Mouse (Mus musculus): ENCODE results near the gene Herpud2. TPM values are rescaled to one million over a fixed set of nuclear protein-coding genes. Genes with fewer than 3 reads are reported as not detected.
"Not testable (repeated sequence)": the region's sequence is repeated elsewhere in the genome, so short reads cannot be mapped to it uniquely, and the experiment has no call there.

Herpud2 gene
- total and polyA plus RNA-seq, 3 experiments, result 4.2 to 16.2 (median 8.3) TPM

GRCm38 (mm10) chr9:25123590-25123989, 28.0 kb downstream of the Herpud2 start:
- dilution Hi-C loops (cut with MboI; ENCODE audit: extremely low pct_ligation_motif_present, extremely low pct_unique_long_range_greater_than_20kb, low sequenced_read_pairs); in situ Hi-C loops (cut with MboI; ENCODE audit: low pct_ligation_motif_present, low pct_unique_long_range_greater_than_20kb, low sequenced_read_pairs); H3K79me2 ChIP-seq (replicated peaks; ENCODE audit: control insufficient read depth, extremely low read depth, insufficient read depth, poor library complexity, severe bottlenecking); H3K4me3 ChIP-seq (replicated peaks in 1 of 3; ENCODE audit: low read depth in 2 of 3, low read length in 2 of 3, poor library complexity in 1 of 3); H3K9me3 ChIP-seq (replicated peaks; ENCODE audit: low read length); H3K27me3 ChIP-seq (replicated peaks): not testable (repeated sequence)
- peak; percentile 50 for DNase-seq (ENCODE audit: extremely low read depth)
- TF ChIP-seq MEF2A (IDR thresholded peaks at IDR 0.05; ENCODE audit: borderline replicate concordance, low read depth, low read length), result peak; percentile 92
- TF ChIP-seq IRF4 (IDR thresholded peaks at IDR 0.05; ENCODE audit: low read depth, low read length), result 0 out of 2 replicates have a peak, but pooled peaks have one; percentile 39
- TF ChIP-seq BHLHE40 (IDR thresholded peaks at IDR 0.05; ENCODE audit: low read depth, low read length), result 0 out of 2 replicates have a peak, but pooled peaks have one; percentile 16
- TF ChIP-seq TCF12 (IDR thresholded peaks at IDR 0.05; ENCODE audit: low read depth, low read length), result 0 out of 2 replicates have a peak, but pooled peaks have one; percentile 24
- TF ChIP-seq EP300 (IDR thresholded peaks at IDR 0.05; ENCODE audit: low read length), result peak; percentile 66
- TF ChIP-seq JUN (IDR thresholded peaks at IDR 0.05; ENCODE audit: insufficient read depth, low read depth, low read length), result peak; percentile 89
- peak; percentile 49; the same call in 1 of the 2 replicates for TF ChIP-seq JUND (conservative IDR thresholded peaks at IDR 0.05; ENCODE audit: low read depth, low read length)
- peak overlapping the region; percentile 50; the same call in 1 of the 2 replicates for H3K27ac ChIP-seq (ENCODE audit: insufficient read depth, low read depth)
- peaks cover 3 to 11% of the 10 kb centered on the region in 2 experiments; a peak in 3 of 4 replicates for H3K4me1 ChIP-seq (ENCODE audit: control insufficient read depth in 1 of 2, insufficient read depth in 2 of 2)
- H3K4me2 ChIP-seq (ENCODE audit: insufficient read depth, low read depth, poor library complexity, severe bottlenecking), result peak overlapping the region; percentile 82; the same call in 1 of the 2 replicates
- H3K9ac ChIP-seq (ENCODE audit: insufficient read depth, low read depth), result 0 out of 2 replicates have a peak overlapping the region, but pooled peaks have one; percentile 19
- H3K36me3 ChIP-seq (replicated peaks in 1 of 2; ENCODE audit: control insufficient read depth in 1 of 2, insufficient read depth in 1 of 2, low read length in 1 of 2), result peaks cover 2 to 12% of the 10 kb centered on the region in 2 experiments

- peak; percentile 57 for DNase-seq (ENCODE audit: extremely low read depth)
- in situ Hi-C loops (cut with MboI; ENCODE audit: low pct_ligation_motif_present, low pct_unique_long_range_greater_than_20kb, low sequenced_read_pairs), result no loop called here
- H3K4me3 ChIP-seq (replicated peaks in 1 of 3; ENCODE audit: low read depth in 2 of 3, low read length in 2 of 3, poor library complexity in 1 of 3), result no peak overlapping the region
- H3K27ac ChIP-seq (ENCODE audit: insufficient read depth, low read depth), result no peak overlapping the region
- TF ChIP-seq CTCF (conservative IDR thresholded peaks at IDR 0.05 in 1 of 2, IDR thresholded peaks at IDR 0.05 in 1 of 2; ENCODE audit: low read depth in 2 of 2, low read length in 2 of 2) (peak; percentile 92 to 98), ETS1 (conservative IDR thresholded peaks at IDR 0.05; ENCODE audit: low read depth, low read length) (no peak), SMC3 (IDR thresholded peaks at IDR 0.05; ENCODE audit: low read depth, low read length) (peak; percentile 81), ZKSCAN1 (IDR thresholded peaks at IDR 0.05; ENCODE audit: borderline replicate concordance, low read depth, low read length) (no peak), ZC3H11A (IDR thresholded peaks at IDR 0.05; ENCODE audit: low read depth, low read length) (peak; percentile 52), RAD21 (IDR thresholded peaks at IDR 0.05; ENCODE audit: low read depth, low read length) (peak; percentile 95), POLR2AphosphoS2 (IDR thresholded peaks at IDR 0.05; ENCODE audit: low read depth, low read length) (no peak), UBTF (IDR thresholded peaks at IDR 0.05; ENCODE audit: low read depth, low read length) (no peak)
- no peaks in the 10 kb centered on the region for H3K27me3 ChIP-seq (replicated peaks)
- dilution Hi-C loops (cut with MboI; ENCODE audit: extremely low pct_ligation_motif_present, extremely low pct_unique_long_range_greater_than_20kb, low sequenced_read_pairs), result no loop called here
- peaks cover 9 to 32% of the 10 kb centered on the region in 2 experiments for H3K36me3 ChIP-seq (replicated peaks in 1 of 2; ENCODE audit: control insufficient read depth in 1 of 2, insufficient read depth in 1 of 2, low read length in 1 of 2)
- no peak overlapping the region for H3K9ac ChIP-seq (ENCODE audit: insufficient read depth, low read depth)
- H3K9me3 ChIP-seq (replicated peaks; ENCODE audit: low read length), result peaks cover 3% of the 10 kb centered on the region
- H3K79me2 ChIP-seq (replicated peaks; ENCODE audit: control insufficient read depth, extremely low read depth, insufficient read depth, poor library complexity, severe bottlenecking), result no peaks in the 10 kb centered on the region
- no peak overlapping the region for H3K4me2 ChIP-seq (ENCODE audit: insufficient read depth, low read depth, poor library complexity, severe bottlenecking)
- H3K4me1 ChIP-seq (ENCODE audit: control insufficient read depth in 1 of 2, insufficient read depth in 2 of 2), result no peaks in the 10 kb centered on the region
Observed at GRCm38 (mm10) chr9:25104638-25105037, 47.0 kb downstream of the Herpud2 start.
